Mouse (Mus musculus) cerebellum, postnatal 4 days (tissue): ENCODE results near the gene Uri1.

Experiments used
- DNase-seq, 2 experiments: peaks; one replicate each; pipeline ENCODE4 v3.0.0; 2022; ENCODE audit warnings: low spot score in 2 of 2, mixed read lengths in 1 of 2

Gene Uri1

DNA sequence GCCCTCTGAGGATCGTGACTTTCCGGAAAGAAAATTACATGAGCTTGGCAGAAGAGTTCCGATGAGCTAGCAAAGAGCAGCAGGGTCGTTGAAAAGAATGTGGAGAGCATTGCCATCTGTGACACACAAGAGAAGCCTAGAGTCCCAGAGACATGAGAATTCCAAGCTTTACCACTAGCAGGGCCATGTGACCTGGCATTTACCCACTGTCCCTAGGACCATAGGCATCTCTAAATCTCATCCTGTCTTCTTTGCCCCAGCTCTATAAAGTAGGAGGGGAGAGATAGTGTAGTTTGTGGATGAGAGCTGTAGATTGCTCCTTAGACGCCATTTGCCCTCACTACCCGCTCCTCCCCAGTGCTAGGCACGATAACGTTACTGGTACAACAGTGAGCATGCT is at the start of gene Uri1:
Gene Uri1, minus strand, starts transcription at position 101 of the 400 bp plus-strand sequence.
- no peak for DNase-seq

DNA sequence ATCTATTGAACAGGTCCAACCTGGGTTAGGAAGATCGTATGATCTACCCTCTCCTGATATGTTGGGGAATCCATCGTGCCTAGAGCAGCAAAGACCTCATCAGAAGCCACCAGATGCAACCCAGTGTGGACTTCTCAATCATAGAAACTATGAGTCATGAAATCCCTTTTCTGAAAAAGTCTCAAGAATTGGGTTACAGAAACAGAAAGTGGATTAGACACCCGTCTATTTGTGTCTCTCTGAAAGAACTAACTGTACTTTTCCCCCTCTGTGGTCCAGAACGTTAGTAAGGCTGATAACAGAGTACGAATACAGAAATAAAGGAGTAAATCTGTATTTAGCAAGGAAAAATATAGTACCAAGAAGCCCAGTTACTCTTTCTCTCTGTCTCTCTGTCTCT is 47.7 kb upstream of the Uri1 start:
- no peak for DNase-seq

DNA sequence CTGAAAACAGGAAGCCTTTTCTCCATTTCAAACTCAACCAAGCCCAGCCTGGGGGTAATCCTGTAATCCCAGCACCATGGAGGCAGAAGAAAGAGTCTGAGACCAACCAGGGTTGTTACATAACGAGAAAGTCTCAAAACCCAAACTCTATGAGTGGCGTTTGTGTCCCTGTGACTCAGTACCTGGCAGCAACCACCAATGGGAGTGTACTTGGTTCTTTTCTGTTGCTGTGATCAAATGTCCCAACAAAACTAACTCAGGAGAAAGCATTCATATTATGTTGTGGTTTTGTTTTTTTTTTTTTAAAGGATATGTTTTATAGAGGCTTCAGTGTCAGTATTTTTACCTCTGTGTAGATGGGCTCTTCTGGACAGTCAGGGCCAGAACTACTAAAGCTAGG is 47.3 kb upstream of the Uri1 start:
- DNase-seq = no peak

DNA sequence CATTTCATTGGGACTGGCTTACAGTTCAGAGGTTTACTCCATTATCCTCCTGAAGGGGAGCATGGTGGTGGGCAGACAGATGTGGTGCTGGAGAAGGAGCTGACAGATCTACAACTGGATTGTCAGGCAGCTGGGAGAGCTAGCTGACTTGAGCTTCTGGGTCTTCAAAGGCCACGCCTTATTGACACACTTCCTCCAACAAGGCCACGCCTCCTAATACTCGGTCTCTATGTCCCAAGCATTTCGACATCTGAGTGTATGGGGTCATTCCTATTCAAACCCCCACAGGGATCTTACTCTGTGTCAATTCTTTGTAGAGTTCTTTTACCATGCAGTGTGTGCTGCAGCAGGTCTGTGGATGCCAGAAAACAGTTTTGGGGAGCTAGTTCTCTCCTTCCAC is 41.1 kb upstream of the Uri1 start:
- no peak for DNase-seq

DNA sequence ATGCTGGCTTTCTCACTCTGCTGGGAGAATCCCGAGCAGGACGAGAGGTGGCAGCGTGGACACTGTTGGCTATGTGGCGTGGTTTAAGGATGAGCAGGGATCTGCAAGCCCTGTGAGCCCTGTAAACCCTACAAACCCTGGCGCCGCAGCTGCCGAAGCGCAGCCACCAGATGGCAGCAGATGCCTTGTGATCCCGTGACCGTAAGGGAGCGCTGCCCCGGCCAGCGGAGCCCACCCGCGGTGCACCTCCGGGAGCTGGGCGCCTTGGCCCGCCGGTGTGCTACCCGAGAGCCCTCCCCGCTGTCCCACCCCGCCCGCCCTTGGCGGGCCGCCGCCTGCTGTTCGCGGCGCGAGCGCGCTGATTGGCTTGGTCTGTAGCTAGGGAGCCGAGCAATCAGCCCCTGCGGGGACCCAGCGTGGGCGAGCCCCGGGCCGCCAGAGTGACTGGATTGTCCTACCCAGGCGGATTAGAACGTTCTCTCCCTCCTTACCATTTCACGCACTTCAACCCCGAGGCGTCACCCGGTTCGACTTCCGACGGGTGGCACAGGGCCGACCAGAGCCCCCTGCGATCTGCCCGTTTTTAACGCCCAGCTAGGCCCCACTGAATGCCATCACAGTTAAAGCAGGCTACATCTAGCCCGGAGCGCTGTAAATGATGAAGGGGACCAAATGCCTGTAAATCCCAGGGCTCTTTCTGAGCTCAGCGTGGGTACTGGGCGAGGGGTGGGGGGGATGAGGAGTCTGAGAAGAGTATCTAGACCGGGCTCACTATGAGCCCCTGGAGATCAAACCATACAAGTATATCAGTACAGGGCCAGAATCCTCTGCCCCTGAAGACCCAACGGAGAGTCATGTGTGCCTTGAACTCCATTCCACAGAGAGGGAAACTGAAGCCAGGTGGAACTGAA is 38.0 kb upstream of the Uri1 start:
- peak; percentile 80 to 92 for DNase-seq

DNA sequence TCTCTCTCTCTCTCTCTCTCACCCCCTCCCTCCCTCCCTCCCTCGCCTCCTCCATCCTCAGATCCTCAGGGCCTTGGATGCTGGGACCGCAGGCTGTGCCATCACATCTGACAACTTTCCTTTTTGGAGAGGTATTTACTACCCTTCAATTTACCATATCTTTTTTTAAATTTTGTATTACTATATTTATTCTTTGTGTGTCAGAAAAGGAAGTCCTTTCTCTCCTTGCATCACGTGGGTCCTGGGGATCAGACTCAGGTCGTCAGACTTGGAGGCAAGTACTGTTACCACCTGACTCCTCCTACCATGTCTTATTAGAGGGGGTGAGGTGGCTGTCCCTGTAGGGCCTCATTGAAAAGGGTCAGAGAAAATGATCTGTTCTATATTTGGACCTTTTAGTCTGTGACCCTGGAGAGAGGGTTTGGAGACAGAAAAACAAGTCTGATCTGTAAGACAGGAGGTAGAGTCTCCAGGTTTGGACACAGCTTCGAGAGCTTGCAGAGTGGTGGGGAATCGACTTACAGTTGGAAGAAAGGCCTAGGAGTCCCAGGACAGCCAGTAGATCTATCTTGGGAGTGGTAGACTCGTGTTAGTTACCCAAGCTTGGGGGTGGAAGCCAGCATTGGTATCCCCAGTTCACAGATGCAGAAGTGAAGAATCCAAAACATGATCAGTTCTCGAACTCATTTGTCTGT is 36.4 kb upstream of the Uri1 start:
- DNase-seq = no peak

DNA sequence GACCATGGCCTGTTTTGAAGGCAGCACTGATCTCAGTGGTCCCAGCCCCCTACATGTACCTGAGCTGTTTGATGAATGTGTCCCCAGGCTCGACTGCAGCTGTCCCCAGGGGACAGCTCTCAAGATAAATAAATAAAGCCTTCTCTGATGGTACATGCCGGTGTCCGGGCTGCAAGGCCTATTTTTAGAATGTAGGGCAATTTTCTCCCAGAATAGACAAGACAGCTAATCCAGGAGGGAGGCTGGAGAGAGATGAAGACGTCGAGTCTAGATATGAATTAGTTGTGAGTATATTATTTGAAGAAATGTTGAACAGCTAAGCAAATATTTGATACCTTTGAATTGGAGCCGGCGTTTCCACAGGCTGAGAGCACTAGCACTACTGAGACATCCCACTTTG is 35.7 kb upstream of the Uri1 start:
- DNase-seq = no peak

DNA sequence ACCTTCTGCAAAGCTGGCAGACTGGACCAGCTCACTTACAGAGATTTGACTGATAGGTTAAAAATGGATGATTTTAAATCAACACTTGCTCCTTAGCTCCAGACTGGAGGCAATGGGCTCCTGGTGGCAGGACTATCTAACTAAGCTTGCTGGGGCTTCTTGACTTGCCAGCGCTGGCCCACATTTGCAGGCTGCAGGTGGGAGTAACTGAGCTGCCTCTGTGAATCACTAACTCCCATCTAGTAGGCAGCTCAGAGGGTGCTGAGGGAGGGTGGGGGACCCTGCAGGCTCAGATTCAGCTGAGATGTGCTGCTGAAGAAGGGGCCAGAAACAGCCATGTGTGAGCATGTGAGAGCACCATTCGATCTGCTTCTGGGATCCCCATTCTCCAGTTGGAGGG is 32.6 kb upstream of the Uri1 start:
- DNase-seq = no peak

DNA sequence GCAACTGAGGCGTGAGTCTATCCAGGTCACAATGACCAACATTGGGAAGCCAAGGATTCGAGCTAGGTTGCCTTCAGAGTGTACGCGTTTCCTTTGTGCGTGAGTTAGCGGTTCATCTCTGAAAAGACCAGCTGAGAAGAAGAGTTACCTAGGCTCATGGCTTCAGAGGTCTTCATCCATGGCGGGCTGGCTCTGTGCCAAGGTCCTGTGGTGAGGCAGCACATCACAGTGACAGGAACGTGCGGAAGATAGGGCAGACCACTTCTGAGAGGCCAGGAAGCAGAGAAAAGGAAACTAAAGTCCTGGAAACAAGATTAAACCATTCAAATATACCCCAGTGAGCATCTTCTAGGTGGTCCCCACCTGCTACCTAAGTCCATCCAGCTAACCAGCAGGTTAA is 30.9 kb upstream of the Uri1 start:
- DNase-seq = peak in 1 of 2 experiments; percentile 10

DNA sequence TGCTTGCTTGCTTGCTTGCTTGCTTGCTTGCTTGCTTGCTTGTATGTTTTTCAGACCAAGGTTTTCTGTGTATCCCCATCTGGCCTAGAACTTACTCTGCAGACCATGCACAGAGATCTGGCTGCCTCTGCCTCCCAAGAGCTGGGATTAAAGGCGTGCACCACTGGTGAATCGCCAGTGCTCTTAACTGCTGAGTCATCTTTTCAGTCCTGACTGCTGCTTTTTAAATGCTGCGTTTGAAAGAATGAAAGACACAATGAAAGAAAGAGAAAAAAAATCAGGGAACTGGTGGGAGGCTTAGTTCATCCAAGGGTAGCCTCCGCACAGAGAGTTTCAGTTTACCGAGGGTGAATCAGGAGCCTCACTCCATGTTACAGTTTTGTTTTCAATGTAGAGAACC is 23.9 kb upstream of the Uri1 start:
- DNase-seq = no peak

DNA sequence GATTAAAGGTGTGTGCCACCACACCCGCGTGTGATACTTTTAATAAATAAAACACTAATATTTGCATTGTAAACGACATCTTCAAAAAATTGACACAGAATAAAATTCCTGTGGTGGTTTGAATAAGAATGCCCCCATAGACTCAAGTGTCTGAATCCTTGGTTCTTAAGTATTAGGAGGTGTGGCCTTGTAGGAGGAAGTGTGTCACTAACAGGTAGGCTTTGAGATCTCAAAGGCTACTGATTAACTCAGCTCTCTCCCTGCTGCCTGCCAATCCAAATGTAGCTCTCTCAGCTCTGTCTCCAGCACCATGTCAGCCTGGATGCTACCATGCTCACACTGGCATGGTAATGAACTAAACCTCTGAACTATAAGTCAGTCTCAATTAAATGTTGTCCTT is 17.9 kb upstream of the Uri1 start:
- DNase-seq = no peak

DNA sequence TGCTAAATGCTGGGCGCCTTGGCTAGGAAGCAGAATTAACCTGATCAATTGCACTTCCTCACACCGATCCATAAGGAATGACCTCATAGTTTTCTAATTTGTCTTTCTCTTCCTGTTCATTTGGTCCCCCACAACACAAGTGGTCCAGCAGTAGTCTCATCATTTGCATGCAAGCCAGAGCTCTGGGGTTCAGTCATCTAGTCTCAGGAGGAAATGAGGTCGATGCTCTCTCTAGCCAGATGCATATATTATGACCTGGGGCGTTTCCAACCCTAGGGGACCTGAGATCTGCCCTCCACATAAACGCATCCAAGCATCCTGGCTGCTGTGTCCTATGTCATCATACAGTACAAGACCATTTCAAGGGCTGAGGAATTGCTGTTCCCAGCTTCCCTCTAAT is 14.2 kb upstream of the Uri1 start:
- DNase-seq = no peak

DNA sequence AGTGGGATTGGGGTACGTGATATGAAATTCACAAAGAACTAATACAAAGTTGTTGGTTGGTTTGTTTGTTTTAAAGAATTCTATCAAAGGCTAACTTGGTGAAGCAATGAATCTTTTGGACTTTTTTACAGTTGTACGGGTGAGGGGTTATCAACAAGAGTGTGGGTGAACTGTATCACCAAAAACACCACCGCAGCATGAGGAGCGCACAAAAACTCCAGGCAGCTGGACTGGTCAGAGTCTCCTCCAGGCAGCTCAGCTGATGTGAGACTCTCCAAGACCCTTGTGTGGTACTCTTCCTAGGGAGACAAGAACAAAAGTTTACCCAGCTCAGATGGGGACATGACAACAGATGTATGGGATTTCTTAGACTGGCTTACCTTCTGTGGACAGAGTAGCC is 7.8 kb upstream of the Uri1 start:
- DNase-seq = no peak

DNA sequence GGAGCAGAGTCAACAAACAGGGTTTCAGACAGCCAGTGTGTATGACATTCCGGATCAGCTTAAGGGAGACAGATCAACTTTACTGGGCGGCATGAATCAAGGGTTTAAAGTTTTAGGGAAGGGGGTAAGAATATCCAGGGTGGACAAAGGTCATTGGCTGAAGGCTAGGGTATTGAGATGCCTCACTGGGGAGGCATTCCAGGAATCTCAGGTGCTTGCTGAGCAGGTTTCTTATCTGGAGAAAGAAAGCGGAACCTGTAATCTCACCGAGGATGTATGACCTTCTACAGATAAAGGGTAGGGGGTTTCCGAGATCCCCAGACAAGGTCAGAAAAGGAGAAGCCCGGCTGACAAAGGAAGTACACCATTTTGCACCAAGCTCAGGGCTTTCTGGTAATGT is 7.3 kb upstream of the Uri1 start:
- no peak for DNase-seq

DNA sequence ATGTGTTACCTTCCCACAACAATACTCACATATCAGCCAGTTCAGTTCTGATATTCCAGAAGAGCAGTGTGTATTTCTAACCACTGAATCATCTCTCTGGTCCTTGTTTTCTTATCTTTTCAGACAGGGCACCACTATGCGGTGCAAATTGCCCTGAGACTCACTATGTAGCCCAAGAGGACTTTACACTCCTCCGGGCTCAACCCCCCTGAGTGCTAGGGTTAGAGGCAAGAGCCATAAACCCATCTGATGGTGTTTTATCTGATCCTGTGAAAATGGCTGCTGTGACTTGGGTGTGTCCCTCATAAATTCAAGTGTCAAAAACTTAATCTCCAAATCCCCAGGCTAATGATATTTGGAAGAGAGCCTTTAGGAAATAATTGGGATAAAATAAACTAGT is 6.6 kb upstream of the Uri1 start:
- no peak for DNase-seq

DNA sequence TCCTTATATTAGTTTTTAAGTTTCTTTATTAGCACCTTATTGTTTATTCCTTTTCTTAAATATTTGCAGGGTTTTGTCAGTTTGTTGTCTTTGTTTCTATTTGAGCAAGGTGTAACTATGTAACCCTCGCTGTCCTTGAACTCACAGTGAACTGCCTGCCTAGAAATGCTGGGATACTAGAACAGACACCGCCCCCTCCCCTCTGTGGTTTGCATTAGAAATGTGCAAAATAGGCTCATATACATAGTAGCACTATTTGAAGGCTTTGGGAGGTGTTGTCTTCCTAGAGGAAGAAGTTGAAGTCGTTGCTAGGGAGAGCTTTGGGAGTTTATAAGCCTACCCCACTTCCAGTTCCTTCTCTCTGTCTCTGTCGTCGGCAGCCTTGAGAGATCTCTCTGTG is 5.7 kb upstream of the Uri1 start:
- DNase-seq = no peak

DNA sequence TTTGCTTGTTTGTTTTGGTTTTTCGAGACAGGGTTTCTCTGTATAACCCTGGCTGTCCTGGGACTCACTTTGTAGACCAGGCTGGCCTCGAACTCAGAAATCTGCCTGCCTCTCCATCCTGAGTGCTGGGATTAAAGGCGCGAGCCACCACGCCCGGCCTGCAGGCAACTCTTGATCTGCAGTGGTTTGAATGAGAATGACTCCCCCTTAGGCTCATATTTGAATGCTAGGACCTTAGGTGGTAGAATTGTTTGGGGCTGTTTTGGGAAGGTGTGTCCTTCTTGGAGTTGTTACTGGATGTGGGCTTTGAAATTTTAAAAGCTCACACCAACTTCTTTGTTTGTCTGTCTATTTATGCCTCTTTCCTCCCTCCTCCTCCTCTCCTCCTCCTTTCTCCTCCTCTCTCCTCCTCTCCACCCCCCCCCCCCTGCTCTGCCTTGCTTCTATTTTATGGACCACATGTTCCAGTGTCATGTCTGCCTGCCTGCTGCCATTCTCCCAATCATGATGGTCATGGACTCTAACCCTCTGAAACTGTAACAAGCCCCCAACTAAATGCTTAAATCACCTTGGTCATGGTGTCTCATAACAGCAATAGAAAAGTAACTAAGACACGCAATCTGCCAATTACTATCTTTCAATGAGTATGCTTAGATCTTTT is 4.7 kb upstream of the Uri1 start:
- no peak for DNase-seq

DNA sequence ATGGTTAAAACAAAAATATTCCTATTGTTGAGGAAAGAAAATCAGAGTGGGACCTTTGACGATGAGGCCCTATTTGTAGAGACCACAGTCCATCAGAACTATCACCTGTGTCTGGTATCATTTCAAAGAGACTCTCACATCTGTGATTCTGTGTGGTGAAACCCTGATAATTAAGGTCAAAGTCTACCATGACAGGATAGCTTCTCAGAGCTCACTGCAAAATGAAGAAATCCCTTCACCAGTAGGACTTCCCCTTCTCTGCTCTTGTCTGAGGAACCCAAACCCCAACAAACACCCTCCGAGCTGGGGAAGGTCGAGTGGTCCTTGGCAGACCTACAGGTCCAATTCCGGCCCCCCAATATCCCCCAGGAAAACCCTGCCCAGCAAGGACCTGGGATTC is 1.5 kb upstream of the Uri1 start:
- no peak for DNase-seq

DNA sequence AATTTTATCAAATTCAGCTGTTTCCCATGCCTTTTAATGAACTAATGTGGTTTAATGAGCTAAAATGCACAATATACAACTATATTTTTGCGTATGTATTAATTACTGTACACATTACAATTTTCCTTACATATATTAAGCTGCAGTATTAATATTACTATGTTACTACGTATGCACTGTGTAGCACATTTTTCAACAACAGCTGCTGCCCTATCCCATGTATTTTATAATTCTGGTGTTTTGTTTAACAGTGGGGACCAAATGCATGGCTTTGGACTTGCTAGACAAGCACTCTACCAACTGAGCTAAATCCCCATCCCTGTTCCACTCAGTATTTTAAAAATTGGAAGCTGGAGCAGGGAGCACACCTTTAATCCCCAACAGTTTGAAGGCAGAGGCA is 3.6 kb downstream of the Uri1 start:
- DNase-seq = no peak

DNA sequence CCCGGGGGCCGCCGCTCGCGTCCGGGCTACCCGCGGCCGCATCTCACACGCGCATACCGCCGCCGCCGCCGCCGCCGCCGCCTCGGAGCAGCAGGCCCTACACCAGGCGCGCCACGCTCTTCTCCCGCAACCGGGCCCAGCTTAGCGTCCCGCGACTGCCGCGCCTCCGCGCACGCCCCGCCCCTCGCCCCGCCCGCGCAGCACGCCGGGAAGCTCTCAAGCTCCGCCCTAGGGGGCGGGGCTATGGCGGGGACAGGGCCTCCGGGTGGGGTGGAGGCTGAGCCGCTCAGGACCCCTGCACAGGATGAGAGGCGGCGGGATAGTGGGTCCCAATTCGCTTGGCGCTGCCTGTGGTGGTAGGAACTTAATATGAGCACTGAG is 4.0 kb downstream of the Uri1 start:
- peak; percentile 77 to 86 for DNase-seq

DNA sequence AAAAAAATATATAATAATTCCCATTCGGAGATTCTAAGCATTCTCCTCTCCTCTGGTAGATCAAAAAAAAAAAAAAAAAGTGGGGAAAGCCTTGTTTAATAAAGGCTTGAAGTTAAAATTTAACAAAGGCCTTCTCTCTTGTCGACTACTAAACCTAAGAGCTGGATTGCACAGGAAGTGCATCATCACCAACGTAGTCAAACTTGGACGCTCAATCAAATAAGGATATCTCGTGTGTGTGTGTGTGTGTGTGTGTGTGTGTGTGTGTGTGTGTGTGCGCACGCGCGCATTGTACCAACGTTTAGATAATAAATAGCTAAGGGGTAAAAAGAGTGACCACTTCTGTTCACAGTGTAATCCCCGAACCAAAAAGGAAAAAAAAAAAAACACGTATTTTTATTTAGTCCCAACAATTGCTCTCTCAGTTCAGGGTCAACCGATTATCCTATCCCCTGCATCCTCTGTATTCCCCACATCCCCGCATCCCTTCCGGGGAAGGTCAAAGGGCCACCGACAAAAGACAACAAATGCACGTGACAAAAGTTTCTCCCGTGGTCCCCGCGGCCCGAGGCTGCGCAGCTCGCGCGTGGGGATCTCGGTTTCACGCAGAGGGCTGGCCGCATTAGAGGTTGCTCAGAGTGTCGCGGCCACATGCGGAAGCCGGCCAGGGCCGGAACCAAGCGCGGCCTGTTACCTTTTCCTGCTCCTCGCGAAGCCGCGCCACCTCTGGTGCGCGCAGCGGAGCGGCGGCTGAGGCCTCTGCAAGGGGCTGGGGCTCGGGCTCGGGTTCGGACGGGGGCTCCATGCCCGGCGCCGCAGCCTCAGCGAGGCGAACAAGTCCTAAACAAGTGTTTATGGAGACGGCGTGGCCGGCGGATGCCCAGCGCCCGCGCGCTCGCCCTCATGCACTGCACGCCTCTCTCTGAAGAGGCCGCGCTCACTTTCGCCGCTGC is 4.7 kb downstream of the Uri1 start:
- peak; percentile 27 to 59 for DNase-seq

DNA sequence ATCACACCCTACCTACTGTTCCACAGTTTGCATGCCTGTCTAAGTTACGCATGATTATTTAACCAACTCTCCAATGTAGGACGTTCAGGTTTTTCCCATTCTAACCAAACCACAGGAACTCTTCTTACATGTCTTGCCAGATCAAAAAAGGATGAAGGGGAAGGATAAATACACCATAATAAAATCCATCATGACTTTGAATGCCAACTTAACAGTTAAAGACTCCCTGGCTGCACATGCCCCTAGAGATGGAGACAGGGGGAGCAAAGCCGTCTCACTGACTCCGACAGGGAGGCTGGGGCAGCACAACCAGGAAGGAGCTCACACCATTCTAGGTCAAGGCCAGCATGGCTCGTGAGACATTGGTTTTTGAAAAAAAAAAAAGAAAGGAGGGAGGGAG is 8.0 kb downstream of the Uri1 start:
- DNase-seq = no peak
